Mouse (Mus musculus): Measurements from ENCODE around the gene Rnd1.
A peak's percentile ranks its signal among the peaks of the same experiment; 100 is the strongest.

Gene Rnd1

GRCm38 (mm10) chr15:98636517-98636916 lies 40.7 kb downstream of the Rnd1 start:
- DNase-seq = no peak

- DNase-seq = peak; percentile 58
Measured at GRCm38 (mm10) chr15:98635291-98635841, 41.9 kb downstream of the Rnd1 start.

GRCm38 (mm10) chr15:98634541-98635081 lies 42.6 kb downstream of the Rnd1 start:
- DNase-seq = peak; percentile 84

- DNase-seq = peak; percentile 56
Measured at GRCm38 (mm10) chr15:98633822-98634470, 43.3 kb downstream of the Rnd1 start.

GRCm38 (mm10) chr15:98632921-98633320 lies 44.3 kb downstream of the Rnd1 start:
- DNase-seq = peak; percentile 45

- DNase-seq = peak; percentile 68
Measured at GRCm38 (mm10) chr15:98632107-98632744, 45.0 kb downstream of the Rnd1 start.

- DNase-seq = peak; percentile 79
Measured at GRCm38 (mm10) chr15:98631493-98631892, 45.8 kb downstream of the Rnd1 start.

GRCm38 (mm10) chr15:98630540-98630939 lies 46.7 kb downstream of the Rnd1 start, which contains the start of gene Cacnb3:
TSS of gene Cacnb3 (plus strand) at chr15:98630840.
- no peak for DNase-seq

- DNase-seq = no peak
Measured at GRCm38 (mm10) chr15:98629464-98629863, 47.8 kb downstream of the Rnd1 start.

GRCm38 (mm10) chr15:98628589-98629254 lies 48.5 kb downstream of the Rnd1 start:
- DNase-seq = no peak

- no peak for DNase-seq
Measured at GRCm38 (mm10) chr15:98626487-98627212, 50.6 kb downstream of the Rnd1 start.

- DNase-seq = no peak
Measured at GRCm38 (mm10) chr15:98626078-98626477, 51.2 kb downstream of the Rnd1 start.

- no peak for DNase-seq
Measured at GRCm38 (mm10) chr15:98623361-98623821, 53.9 kb downstream of the Rnd1 start.

- no peak for DNase-seq
Measured at GRCm38 (mm10) chr15:98622721-98623120, 54.5 kb downstream of the Rnd1 start.

GRCm38 (mm10) chr15:98622199-98622598 lies 55.1 kb downstream of the Rnd1 start:
- DNase-seq = no peak

GRCm38 (mm10) chr15:98617176-98617537 lies 60.1 kb downstream of the Rnd1 start:
- peak; percentile 58 for DNase-seq

GRCm38 (mm10) chr15:98616362-98617175 lies 60.7 kb downstream of the Rnd1 start:
- DNase-seq = no peak

GRCm38 (mm10) chr15:98615751-98616150 lies 61.5 kb downstream of the Rnd1 start:
- DNase-seq = no peak

- DNase-seq = no peak
Measured at GRCm38 (mm10) chr15:98614971-98615370, 62.3 kb downstream of the Rnd1 start.

- DNase-seq = no peak
Measured at GRCm38 (mm10) chr15:98614551-98614950, 62.7 kb downstream of the Rnd1 start.
